Mouse (Mus musculus): ENCODE data around the gene Lrrc14b. TPM values are rescaled to one million over a fixed set of nuclear protein-coding genes. Genes with fewer than 3 reads are reported as not detected.

Gene Lrrc14b
- total RNA-seq (2021): 10 to 100 TPM; 54.0 to 67.5 TPM
- long read RNA-seq, experiment 1, transcript Lrrc14b-201 (2 exons, 2,755 nt): major isoform, 73 of 102 reads
- long read RNA-seq, experiment 1, partial matches to known transcripts: 0 of 102 reads
- long read RNA-seq, experiment 1, other reads (novel, unspliced or antisense): 29 of 102 reads
- long read RNA-seq, experiment 2, transcript Lrrc14b-201 (2 exons, 2,755 nt): major isoform, 105 of 158 reads
- long read RNA-seq, experiment 2, partial matches to known transcripts: 12 of 158 reads
- long read RNA-seq, experiment 2, other reads (novel, unspliced or antisense): 41 of 158 reads

DNA sequence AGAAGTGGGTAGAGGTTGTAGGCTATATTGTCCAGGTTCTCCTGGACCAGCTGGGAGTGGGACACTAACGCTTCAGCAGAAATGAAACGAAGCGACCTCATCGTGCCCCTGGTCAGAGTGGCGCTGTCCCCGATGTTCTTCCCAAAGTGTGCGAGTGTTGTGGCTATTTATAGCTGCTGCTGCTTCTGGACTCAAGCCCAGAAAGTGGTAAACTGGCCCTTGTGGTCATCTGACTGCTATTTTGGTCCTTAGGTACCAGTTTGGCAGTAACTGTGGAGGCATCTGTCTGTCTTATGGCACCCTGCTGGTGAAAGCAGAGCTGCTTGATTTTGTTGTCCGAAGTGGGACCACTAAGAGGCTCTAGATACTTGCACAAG is at the start of gene Lrrc14b:
Gene Lrrc14b (minus strand): TSS at position 147 of the 377 bp plus-strand sequence.
- DNase-seq: peak; percentile 56
- intact Hi-C loops (cut with DNase I; ENCODE audit: low total_unique reads): no loop called here

DNA sequence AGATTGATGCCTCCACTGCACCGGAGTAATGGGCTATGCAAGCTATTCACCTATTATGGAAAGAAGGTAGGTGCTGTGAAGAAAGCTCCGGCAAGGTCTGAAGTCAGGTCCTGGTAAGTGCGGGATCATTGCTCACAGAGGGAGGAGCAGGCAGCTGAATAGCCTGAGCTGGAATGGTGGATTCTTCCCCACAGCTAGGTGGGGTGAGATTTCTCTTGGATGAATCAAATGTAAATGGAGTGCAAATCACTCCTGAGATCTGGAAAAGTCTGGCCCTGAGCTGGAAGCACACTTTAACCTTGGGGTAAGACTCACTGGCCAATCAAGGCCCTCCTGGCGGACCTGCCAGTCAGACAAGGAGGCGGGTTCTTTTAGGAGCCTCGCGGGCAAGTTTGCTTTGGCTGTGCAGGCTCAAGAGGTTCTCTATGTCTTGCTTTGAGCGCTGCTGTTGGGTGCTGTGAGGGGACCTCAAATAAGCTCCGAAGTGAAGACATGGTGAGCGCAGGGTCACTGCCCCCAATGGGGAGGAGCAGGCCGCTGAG is 35.6 kb upstream of the Lrrc14b start, which contains the start of gene Ftl1-ps1:
Gene Ftl1-ps1 (plus strand): TSS at position 397 of the 542 bp plus-strand sequence.
- no peak for DNase-seq
- intact Hi-C loops (cut with DNase I; ENCODE audit: low total_unique reads): no loop called here

DNA sequence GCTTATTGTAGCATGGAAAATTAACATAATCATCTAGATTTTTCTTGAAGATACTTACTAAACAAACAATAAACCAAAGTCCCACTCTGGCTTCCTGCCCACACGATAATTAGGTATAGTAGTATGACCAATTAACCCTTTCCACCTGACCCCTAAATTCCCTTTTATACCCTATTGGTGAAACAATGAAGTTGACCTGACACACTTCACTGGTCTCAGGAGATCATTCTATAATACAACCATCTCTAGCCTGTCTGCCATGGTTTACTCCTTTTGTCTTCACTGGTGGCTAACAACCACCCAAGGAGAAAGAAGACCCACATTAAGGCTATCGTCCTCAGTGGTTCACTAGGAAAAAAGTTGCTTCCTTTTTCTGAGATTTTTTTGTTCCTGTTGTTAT is 27.4 kb upstream of the Lrrc14b start:
- intact Hi-C loops (cut with DNase I; ENCODE audit: low total_unique reads): no loop called here
- no peak for DNase-seq

DNA sequence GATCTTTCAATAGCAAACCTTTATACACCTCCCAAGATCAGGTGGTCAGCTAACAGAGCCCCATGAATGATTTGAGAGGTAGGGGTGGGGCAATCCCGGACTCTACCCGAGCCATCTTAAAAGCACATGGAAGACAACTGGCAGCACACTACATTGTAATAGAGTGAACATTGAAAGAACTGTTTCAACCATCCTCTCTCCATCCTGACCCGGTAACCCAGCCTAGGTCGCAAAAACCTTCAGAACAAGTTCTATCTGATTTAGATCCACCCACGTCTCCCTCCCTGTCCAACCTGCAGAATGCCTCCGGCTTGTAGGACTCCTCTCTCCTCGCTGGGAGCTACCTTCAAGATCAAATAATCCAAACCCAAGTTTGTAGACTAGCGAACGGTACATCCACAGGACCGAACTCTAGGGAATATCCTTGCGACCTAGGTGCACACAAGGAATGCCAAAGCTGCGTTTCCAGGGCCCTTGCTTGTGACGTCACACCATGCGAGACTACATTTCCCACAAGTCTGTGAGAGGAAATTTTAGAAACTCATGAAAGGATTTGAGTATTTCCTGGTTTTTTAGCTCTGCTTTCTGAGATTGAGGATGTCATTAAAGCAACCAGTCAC is 26.7 kb upstream of the Lrrc14b start, which contains the start of gene Zfp72:
Gene Zfp72 (minus strand): TSS at position 466 of the 620 bp plus-strand sequence.
- peak; percentile 59 for DNase-seq
- intact Hi-C loops (cut with DNase I; ENCODE audit: low total_unique reads): no loop called here

DNA sequence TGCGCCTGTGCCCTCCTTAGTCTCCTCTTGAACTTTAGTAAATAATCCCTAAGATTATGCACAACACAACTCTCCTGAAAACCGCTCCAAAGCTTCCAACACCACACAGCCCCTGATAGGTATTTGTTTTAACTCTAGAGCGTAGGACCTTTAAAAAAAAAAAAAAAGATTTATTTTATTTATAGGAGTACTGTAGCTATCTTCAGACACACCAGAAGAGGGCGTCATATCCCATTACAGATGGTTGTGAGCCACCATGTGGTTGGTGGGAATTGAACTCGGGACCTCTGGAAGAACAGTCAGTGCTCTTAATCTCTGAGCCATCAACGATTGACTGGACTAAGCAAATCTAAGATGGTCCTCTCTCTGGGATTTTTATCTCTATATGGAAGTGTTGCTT is 25.9 kb upstream of the Lrrc14b start:
- intact Hi-C loops (cut with DNase I; ENCODE audit: low total_unique reads): no loop called here

DNA sequence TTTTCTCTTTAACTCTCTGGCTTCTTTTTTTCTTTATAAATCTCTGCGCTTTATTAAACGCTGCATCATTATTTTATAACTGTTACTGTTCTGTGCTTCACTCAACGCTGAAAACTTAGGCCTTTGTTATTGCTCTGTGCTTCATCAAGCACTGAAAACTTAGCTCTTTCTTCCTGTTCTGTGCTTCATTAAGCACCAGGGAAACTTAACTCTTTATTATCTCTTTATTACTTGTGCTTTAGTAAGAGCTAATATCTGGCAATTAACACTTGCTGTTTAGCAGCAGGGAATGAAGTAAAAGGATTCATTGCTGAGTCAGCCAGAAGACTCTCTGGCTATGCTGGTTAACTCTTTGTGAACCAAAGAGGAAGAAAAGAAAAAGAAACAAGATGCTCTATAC is 18.5 kb upstream of the Lrrc14b start:
- no peak for DNase-seq
- intact Hi-C loops (cut with DNase I; ENCODE audit: low total_unique reads): no loop called here

More for the DNA sequence above, 25.9 kb upstream of the Lrrc14b start:
- DNase-seq: no peak

DNA sequence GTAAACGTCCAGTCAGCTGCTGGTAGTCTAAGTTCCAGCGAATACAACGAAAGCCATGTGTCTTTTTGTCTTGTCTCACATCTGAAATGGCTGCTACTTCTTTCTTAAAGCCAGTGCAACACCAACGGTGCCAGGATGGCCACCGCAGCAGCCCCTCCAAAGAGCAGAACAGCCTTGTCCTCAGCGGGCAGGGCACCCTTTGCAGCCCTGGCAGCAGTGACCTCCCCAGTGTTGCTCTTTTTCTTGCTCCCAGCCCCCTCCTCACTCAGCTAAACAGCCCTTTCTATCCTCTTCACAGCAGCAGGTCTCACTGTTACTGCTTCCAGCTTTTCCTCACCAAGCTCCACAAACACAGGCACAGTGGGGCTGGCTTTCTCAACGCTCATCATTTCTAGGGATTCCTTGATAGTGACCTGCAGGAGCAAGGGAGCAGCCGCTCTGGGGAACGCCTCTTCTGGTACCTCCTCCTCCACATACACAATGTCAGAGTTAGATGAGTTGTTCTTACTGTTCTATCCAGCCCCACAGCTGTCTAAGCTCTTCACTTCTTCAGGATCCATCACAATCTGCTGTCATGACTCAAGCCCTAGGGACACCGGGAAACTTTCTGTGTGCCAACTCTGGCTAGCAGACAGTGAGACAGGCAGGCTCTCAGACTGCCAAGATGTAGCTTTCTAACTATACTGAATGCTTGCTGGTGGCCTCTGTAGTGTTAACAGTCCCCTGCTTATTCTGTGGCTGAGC is 17.9 kb upstream of the Lrrc14b start:
- intact Hi-C loops (cut with DNase I; ENCODE audit: low total_unique reads): no loop called here

DNA sequence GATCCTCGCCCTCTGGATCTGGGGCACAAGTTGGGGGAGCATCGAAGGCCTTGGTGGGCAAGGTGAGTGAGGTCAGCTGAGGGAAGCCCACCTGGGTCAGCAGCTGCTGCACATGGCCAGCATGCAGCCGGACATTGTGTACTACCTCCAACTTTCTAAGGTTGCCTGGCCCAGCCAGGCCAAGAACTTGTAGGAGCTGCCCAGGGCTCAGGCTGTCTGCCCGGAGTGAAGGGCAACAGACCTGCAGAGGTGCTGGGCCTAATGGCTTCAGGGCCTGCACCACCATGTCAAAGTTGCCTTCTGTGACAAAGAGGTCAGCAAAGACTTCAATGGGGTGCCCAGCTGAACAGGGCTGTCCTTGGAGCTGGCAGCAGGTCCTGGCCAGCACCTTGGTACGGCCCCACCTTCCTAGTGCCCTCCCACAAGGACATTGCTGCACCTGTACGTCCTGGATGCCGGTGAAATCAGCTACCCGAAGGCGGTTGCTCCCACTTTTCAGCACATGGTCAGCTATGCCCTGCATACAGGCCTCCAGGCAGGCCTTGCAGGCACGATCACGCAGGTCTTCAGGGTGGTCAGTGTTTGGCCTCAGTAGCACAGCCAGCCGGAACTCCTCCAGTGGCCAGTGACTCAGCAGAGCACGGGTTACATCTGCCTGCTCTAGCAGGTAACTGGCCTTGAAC is 488 bp downstream of the Lrrc14b start:
- intact Hi-C loops (cut with DNase I; ENCODE audit: low total_unique reads): no loop called here
- DNase-seq: peak; percentile 26

More for the DNA sequence above, 17.9 kb upstream of the Lrrc14b start:
- no peak for DNase-seq

DNA sequence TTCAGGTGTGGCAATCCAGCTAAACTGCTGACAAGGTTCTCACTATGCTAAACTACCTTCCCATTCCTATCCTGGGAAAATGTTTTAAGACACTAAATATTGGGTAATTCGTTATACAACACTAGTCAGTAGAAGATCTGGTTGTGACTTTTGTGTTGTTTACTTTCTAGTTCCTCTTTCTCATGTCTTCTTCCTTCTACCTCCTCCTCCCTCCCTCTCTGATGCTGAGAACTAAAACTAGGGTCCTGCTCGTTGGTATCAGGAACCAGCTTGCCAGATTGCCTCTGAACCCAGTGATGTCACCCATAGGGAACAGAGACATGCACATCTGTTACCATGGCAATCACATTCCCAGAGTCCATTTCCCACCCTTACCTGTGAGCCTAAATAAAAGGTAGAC is 1.6 kb downstream of the Lrrc14b start:
- intact Hi-C loops (cut with DNase I; ENCODE audit: low total_unique reads): no loop called here
- DNase-seq: no peak

DNA sequence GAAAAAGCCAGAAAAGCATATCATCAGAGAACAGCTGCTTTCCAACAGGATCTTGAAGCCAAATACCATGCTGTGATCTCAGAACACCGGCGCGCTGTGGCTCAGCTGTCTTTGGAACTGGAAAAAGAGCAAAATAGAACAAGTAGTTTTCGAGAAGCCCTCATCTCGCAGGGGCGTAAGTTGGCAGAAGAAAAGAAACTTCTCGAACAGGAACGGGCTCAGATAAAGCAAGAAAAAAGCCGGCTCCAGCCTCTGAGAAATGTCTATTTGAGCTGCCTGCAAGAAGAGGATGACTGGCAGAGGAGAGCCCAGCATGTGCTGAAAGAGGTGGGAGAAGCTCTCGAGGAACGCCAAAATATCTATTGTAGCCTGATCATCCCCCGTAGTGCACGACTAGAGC is 7.3 kb downstream of the Lrrc14b start:
- intact Hi-C loops (cut with DNase I; ENCODE audit: low total_unique reads): no loop called here

DNA sequence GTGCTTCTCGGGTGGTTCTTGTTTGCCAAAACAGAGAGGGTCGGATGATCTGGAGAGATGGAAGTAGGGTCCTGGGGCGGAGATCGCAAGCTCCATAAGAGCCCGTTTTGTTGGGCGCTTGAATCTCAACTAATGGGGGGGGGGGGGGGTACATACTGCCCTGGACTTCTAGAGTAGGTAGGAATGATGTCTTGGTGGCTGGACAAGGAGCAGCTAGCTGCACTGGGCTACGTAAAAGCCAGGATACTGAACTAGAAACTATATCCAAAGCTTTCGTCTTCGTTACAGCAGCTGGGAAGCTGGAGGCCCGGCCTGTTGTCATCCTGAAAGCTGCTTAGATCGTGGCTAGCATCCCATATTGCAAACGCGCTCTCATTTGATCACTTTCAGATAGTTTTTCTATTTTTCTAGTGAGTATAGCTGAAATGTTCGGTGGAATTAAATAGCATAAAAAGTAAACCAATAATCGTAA is 13.3 kb downstream of the Lrrc14b start:
- intact Hi-C loops (cut with DNase I; ENCODE audit: low total_unique reads): no loop called here
- peak; percentile 4 for DNase-seq

More for the DNA sequence above, 7.3 kb downstream of the Lrrc14b start:
- DNase-seq: no peak

DNA sequence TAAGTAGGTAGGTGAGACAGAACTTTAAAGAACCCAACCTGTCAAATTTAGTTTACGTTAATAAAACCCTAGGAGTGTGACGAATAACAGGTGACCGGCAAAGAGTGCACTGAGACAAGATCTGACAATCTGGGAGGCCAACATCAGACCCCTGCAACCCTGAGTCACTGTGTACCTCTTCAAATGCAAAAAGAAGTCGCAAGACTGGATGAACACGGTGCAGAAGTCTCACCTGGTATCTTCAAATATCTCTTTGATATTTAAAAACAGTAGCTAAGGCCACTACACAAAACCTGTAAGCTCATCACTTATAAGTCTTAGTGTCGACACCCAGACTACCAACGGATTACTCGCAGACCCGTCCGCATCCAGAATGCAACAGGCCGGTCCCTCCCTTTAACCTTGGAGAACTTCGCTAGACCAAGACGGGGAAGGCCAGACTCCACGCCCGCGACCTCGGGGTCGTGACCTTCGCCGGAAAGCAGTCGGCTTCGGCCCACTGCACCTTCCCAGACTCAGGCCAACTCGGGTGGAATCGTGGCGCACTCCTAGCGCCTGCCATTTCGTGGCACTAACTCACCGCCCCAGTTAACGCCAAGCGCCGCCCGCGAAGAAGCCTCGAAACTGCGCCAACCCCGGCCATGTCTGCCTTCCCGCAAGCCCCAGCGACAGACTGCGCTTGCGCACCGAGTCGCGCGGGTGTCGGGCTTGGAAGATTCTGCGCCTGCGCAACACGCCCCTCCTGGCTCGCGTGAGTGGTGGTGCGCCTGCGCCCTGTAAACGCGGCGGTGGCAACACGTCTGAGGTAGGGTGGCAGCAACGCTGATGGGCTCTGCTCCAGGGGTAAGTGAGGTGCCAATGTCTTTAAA is 14.0 kb downstream of the Lrrc14b start, which contains the start of the genes Sdha and Ccdc127:
Gene Sdha (minus strand): TSS at position 715 of the 869 bp plus-strand sequence.
Gene Ccdc127 (plus strand): TSS at position 744 of the 869 bp plus-strand sequence.
- intact Hi-C loops (cut with DNase I; ENCODE audit: low total_unique reads): no loop called here
- peak; percentile 96 for DNase-seq

DNA sequence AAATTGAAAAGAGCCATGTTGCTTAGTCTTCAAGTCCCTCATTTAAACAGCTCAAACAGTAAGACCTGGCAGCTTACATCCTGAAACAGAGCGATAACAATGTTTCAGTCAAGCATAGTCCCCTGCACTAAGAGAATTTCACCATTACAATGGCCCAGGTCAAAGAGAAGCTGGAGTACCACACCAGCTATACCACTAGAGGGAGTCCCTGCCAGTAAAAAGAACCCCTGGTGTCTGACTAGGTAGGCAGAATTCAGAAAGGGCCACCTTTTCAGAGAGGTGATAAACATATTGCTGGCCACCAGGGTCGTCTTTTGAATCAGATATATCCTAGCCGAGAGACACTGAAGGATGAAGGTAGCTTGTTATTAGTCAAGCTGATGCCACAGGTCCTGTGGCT is 22.8 kb downstream of the Lrrc14b start:
- intact Hi-C loops (cut with DNase I; ENCODE audit: low total_unique reads): no loop called here
- peak; percentile 7 for DNase-seq

DNA sequence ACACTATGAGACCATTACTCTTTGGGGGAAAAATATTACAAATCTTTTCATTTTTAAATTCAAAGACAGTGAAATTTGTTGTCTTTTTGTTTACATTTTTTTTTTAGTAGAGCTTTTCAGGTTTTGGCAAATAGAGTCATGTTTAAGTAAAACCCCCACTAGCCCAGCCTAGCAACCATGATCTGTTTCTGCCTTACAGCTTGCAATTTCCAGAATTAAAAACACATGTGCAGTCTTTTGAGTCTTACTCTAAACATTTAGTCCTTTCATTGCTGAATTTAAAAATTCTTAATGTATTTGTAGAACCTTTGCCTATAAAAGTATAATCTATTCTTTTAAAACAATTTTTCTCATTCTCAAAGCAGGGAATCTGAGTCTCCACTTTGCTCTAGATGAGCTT is 34.5 kb downstream of the Lrrc14b start:
- DNase-seq: no peak
- intact Hi-C loops (cut with DNase I; ENCODE audit: low total_unique reads): no loop called here

DNA sequence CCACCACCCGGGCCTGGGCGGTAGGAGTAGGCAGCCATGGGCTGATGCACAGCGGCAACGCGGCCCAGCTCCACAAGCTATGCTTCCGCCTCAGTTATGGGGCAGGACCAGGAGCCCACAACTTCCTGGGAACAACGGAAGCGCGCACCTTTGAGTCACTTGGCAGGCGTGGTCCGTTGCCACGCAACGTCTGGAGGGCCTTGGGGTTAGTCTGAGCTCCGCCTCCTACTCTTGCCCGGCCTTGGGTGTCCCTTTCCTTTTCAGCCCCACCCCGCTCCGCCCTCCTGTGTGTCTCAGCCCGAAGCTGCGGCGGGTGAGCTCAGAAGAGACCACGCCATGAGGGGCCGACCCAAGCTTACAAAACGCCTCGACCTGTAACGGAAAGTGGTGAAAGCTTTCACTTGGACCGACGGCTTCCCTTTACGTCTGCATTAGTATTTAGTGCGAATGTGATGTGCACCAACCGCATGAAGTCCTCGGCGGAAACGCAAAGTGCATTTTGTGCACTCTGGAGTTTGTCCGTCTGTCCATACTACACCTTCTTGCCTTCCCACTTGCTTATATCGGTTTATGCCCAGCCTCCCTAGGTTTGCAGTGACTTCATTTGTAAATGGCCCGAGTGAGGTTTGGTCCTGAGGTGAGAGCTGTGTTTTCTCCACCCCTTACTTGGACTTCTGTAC is 46.5 kb downstream of the Lrrc14b start, which contains the start of gene Pdcd6:
Gene Pdcd6 (minus strand): TSS at position 411 of the 680 bp plus-strand sequence.
- DNase-seq: peak; percentile 93
- intact Hi-C loops (cut with DNase I; ENCODE audit: low total_unique reads): no loop called here

DNA sequence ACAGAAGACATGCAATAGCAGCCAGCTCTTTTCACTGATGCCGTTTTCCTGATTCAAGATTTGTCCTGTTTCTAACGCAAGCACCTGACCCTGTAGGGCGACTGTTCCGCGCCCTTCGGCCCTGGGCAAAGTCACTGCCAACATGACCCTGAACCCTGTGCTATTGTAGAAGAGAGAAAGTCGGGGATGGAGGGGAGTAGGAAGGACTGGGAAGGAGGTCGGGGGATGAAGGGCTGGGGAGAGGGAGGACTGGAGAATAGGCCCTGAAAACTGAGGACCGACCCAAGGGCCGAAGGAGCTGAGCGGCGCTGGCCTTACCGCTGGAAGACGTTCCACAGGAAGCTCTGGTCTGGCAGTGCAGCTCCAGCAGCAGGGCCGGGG is 47.0 kb downstream of the Lrrc14b start:
- intact Hi-C loops (cut with DNase I; ENCODE audit: low total_unique reads): no loop called here
- peak; percentile 3 for DNase-seq

DNA sequence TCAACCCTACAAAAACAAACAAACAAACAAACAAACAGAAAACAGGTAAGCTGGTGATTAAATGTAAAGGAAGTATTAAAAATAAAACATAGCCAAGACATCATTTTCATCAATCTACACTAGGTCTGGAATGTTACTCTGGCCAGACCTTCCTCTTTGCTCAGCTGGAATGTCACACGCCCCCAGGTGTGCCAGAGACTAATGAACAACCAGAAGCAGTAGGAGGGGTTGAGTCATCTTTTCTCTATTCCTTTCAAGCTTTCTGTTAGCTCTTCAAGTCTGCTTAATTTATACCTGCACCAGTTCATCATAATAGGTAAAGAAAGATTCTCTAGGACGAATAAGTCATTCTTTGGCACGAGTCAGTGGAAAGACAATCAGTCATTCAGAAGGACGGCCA is 47.4 kb downstream of the Lrrc14b start:
- intact Hi-C loops (cut with DNase I; ENCODE audit: low total_unique reads): no loop called here
- no peak for DNase-seq

DNA sequence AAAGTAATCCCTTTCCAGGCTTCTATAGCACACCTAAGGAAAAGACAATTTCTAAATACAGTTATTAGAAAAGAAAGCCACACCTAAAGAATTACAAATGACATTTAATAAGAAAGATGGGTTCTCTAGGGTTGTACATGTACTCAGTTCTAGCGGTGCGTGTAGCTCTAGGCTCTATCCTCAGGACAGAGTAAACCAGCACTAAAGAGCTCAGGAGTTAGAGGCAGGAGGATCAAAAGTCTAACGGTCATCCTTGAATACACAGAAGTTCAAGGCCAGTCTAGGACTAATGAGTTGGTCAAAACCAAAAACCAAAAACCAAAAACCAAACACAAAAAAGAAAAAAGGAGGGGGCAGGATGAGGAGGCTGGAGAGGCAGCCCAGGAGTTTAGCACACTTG is 49.2 kb downstream of the Lrrc14b start:
- intact Hi-C loops (cut with DNase I; ENCODE audit: low total_unique reads): no loop called here
- DNase-seq: no peak
